In the genomic region with DNA sequence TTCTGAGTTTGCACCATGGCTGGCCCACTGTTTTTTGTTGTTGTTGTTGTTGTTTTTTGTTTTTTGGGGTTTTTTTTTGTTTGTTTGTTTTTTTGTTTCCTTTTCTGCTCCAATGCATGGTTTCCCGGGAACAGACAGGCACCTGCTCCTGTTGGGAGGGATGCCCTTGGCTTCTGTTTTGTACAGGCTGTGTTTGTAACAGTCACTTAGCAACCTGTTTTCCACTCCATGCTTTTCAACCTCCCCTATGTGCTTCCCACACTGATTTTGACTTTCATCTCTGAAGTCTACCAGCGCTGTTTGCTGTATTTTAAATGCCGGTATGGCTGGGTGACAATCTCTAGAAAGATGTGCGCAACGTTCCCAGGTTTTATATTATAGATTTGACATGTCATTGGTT, we compare ENCODE assay signal across 19 mouse cellular contexts.
A peak's percentile ranks its signal among the peaks of the same experiment; 100 is the strongest.
DNase-seq lines count a peak whose midpoint lies in the region; ATAC-seq and TF ChIP-seq lines count a peak whose summit lies in the region.
"Had no signal": no experiment of that assay in that cellular context is flagged by ENCODE, and none has a peak within 500 bp of the region (broad histone marks: within the 10 kb centered on the region; RNA-seq: fewer than 3 reads in every experiment).

No protein-coding gene starts in this region.

- no peaks in the 10 kb centered on the region for H3K36me3 ChIP-seq in forebrain, embryonic 12.5 days (replicated peaks)
- H3K36me3 ChIP-seq in forebrain, embryonic 14.5 days (ENCODE audit: control insufficient read depth, insufficient read depth, low read length) = no peaks in the 10 kb centered on the region
- no peaks in the 10 kb centered on the region for H3K36me3 ChIP-seq in midbrain, postnatal 0 days (ENCODE audit: insufficient read depth, low read length)
- H3K36me3 ChIP-seq in midbrain, embryonic 11.5 days (ENCODE audit: control insufficient read depth, insufficient read depth, low read length) = no peaks in the 10 kb centered on the region
- no peaks in the 10 kb centered on the region for H3K36me3 ChIP-seq in forebrain, embryonic 16.5 days (ENCODE audit: control insufficient read depth, insufficient read depth)
- H3K36me3 ChIP-seq: embryonic facial prominence, embryonic 10.5 days; heart, embryonic 15.5 days; hindbrain, embryonic 15.5 days had no signal

- H3K9ac ChIP-seq in forebrain, embryonic 12.5 days = no peak overlapping the region
- H3K9ac ChIP-seq in forebrain, embryonic 14.5 days (ENCODE audit: low read length) = no peak overlapping the region
- no peak overlapping the region for H3K9ac ChIP-seq in midbrain, postnatal 0 days (replicated peaks; ENCODE audit: low read length, poor library complexity, severe bottlenecking)
- no peak overlapping the region for H3K9ac ChIP-seq in midbrain, embryonic 11.5 days (ENCODE audit: low read length)
- H3K9ac ChIP-seq in forebrain, embryonic 16.5 days (replicated peaks; ENCODE audit: low read depth, low read length) = no peak overlapping the region
- H3K9ac ChIP-seq: heart, embryonic 15.5 days; hindbrain, embryonic 15.5 days; lung, embryonic 14.5 days had no signal

- no peaks in the 10 kb centered on the region for H3K9me3 ChIP-seq in forebrain, embryonic 12.5 days
- H3K9me3 ChIP-seq in forebrain, embryonic 14.5 days (replicated peaks; ENCODE audit: control insufficient read depth, low read length) = no peaks in the 10 kb centered on the region
- no peaks in the 10 kb centered on the region for H3K9me3 ChIP-seq in midbrain, postnatal 0 days (ENCODE audit: low read length)
- H3K9me3 ChIP-seq in midbrain, embryonic 11.5 days (ENCODE audit: control insufficient read depth, low read length) = no peaks in the 10 kb centered on the region
- H3K9me3 ChIP-seq in forebrain, embryonic 16.5 days (ENCODE audit: control insufficient read depth, low read length) = no peaks in the 10 kb centered on the region
- H3K9me3 ChIP-seq: embryonic facial prominence, embryonic 10.5 days; heart, embryonic 15.5 days; hindbrain, embryonic 15.5 days had no signal

- H3K4me1 ChIP-seq in forebrain, embryonic 12.5 days = peaks cover 15% of the 10 kb centered on the region
- peaks cover 9% of the 10 kb centered on the region; the same call in 1 of the 2 replicates for H3K4me1 ChIP-seq in forebrain, embryonic 14.5 days (ENCODE audit: control insufficient read depth, insufficient read depth, low read length)
- no peaks in the 10 kb centered on the region for H3K4me1 ChIP-seq in midbrain, postnatal 0 days (ENCODE audit: insufficient read depth, low read length)
- peaks cover 5% of the 10 kb centered on the region; the same call in 1 of the 2 replicates for H3K4me1 ChIP-seq in midbrain, embryonic 11.5 days (ENCODE audit: control insufficient read depth, insufficient read depth, low read length)
- H3K4me1 ChIP-seq in forebrain, embryonic 16.5 days (replicated peaks; ENCODE audit: control insufficient read depth, insufficient read depth, low read length) = peaks cover 7% of the 10 kb centered on the region; the same call in 1 of the 2 replicates
- H3K4me1 ChIP-seq: heart, embryonic 15.5 days; hindbrain, embryonic 15.5 days had no signal

- no peak overlapping the region for H3K4me2 ChIP-seq in forebrain, embryonic 12.5 days
- no peak overlapping the region for H3K4me2 ChIP-seq in forebrain, embryonic 14.5 days (ENCODE audit: low read length)
- no peak overlapping the region for H3K4me2 ChIP-seq in midbrain, postnatal 0 days (ENCODE audit: low read depth, low read length, poor library complexity, severe bottlenecking)
- H3K4me2 ChIP-seq in midbrain, embryonic 11.5 days = no peak overlapping the region
- no peak overlapping the region for H3K4me2 ChIP-seq in forebrain, embryonic 16.5 days (ENCODE audit: low read length)
- H3K4me2 ChIP-seq: heart, embryonic 15.5 days; hindbrain, embryonic 15.5 days; lung, embryonic 14.5 days had no signal

- no peak for DNase-seq in forebrain, embryonic 14.5 days (ENCODE audit: low spot score)
- peak; percentile 55 for DNase-seq in midbrain, postnatal 0 days (ENCODE audit: low spot score)
- no peak for DNase-seq in midbrain, embryonic 11.5 days (ENCODE audit: low spot score, missing footprints)
- peak; percentile 36 to 81 for DNase-seq in layer of hippocampus, postnatal 14 days (ENCODE audit: low spot score in 2 of 2)
- DNase-seq in embryo, embryonic 10 days (ENCODE audit: low spot score) = no peak
- DNase-seq: cerebellum, adult 2 months; heart, adult 18-20 months; kidney, adult 2 months; kidney, postnatal 36 days; lung, embryonic 14.5 days; right cerebral cortex, adult 18-20 months; thymus, postnatal 36 days had no signal

- no peak for TF ChIP-seq CTCF in midbrain, postnatal 0 days (IDR thresholded peaks at IDR 0.05)

- H3K4me3 ChIP-seq in forebrain, embryonic 12.5 days (replicated peaks) = no peak overlapping the region
- H3K4me3 ChIP-seq in forebrain, embryonic 14.5 days (ENCODE audit: low read depth, low read length) = no peak overlapping the region
- H3K4me3 ChIP-seq in midbrain, postnatal 0 days (ENCODE audit: low read depth, low read length) = no peak overlapping the region
- H3K4me3 ChIP-seq in midbrain, embryonic 11.5 days (ENCODE audit: low read depth, low read length) = no peak overlapping the region
- no peak overlapping the region for H3K4me3 ChIP-seq in forebrain, embryonic 16.5 days (replicated peaks; ENCODE audit: low read length)
- H3K4me3 ChIP-seq: embryonic facial prominence, embryonic 10.5 days; erythroblast, embryonic 14.5 days; heart, embryonic 15.5 days; hindbrain, embryonic 15.5 days had no signal

- WGBS in forebrain, embryonic 12.5 days = 78% methylated on average over 5 of the region's 5 CpGs
- 64% methylated on average over 5 of the region's 5 CpGs for WGBS in forebrain, embryonic 14.5 days
- 51% methylated on average over 5 of the region's 5 CpGs for WGBS in midbrain, postnatal 0 days
- whole genome bisulfite sequencing in midbrain, embryonic 11.5 days = 68% methylated on average over 5 of the region's 5 CpGs
- WGBS in forebrain, embryonic 16.5 days = 53% methylated on average over 5 of the region's 5 CpGs

- peak overlapping the region; percentile 19 for H3K27ac ChIP-seq in forebrain, embryonic 12.5 days
- no peak overlapping the region for H3K27ac ChIP-seq in forebrain, embryonic 14.5 days (ENCODE audit: low read depth, low read length)
- no peak overlapping the region for H3K27ac ChIP-seq in midbrain, postnatal 0 days (ENCODE audit: low read depth, low read length)
- no peak overlapping the region for H3K27ac ChIP-seq in midbrain, embryonic 11.5 days (ENCODE audit: low read depth, low read length)
- H3K27ac ChIP-seq in forebrain, embryonic 16.5 days (ENCODE audit: low read length) = no peak overlapping the region
- H3K27ac ChIP-seq: embryonic facial prominence, embryonic 10.5 days; heart, embryonic 15.5 days; hindbrain, embryonic 15.5 days; macrophage had no signal

- H3K27me3 ChIP-seq in forebrain, embryonic 12.5 days = no peaks in the 10 kb centered on the region
- H3K27me3 ChIP-seq in forebrain, embryonic 14.5 days (replicated peaks; ENCODE audit: control insufficient read depth, insufficient read depth, low read length) = no peaks in the 10 kb centered on the region
- H3K27me3 ChIP-seq in midbrain, postnatal 0 days (ENCODE audit: insufficient read depth, low read length) = no peaks in the 10 kb centered on the region
- peaks cover 5% of the 10 kb centered on the region; the same call in 1 of the 2 replicates for H3K27me3 ChIP-seq in midbrain, embryonic 11.5 days (ENCODE audit: control insufficient read depth, insufficient read depth, low read length)
- no peaks in the 10 kb centered on the region for H3K27me3 ChIP-seq in forebrain, embryonic 16.5 days (replicated peaks; ENCODE audit: control insufficient read depth, insufficient read depth, low read length)
- H3K27me3 ChIP-seq: heart, embryonic 15.5 days; hindbrain, embryonic 15.5 days had no signal

- no peak for ATAC-seq in forebrain, embryonic 12.5 days (ENCODE audit: low FRiP score)
- no peak for ATAC-seq in forebrain, embryonic 14.5 days
- ATAC-seq in midbrain, postnatal 0 days (ENCODE audit: low FRiP score) = no peak
- no peak for ATAC-seq in midbrain, embryonic 11.5 days (ENCODE audit: low FRiP score)
- peak; percentile 75 for ATAC-seq in forebrain, embryonic 16.5 days

Comparison
In these comparisons a context has a peak if more than half of its experiments do, and no peak if none do; other contexts are left out.
1. DNase-seq: peak in midbrain, postnatal 0 days (single experiment) and layer of hippocampus, postnatal 14 days (2 of 2); none in forebrain, embryonic 14.5 days (single experiment), midbrain, embryonic 11.5 days (single experiment) and embryo, embryonic 10 days (single experiment).